22 mouse cellular contexts compared by ENCODE assay signal in genomic region chr1:59892777-59893176, GRCm38 (mm10). TPM values are rescaled to one million over a fixed set of nuclear protein-coding genes. Genes with fewer than 3 reads are reported as not detected.
DNase-seq lines count a peak whose midpoint lies in the region; ATAC-seq and TF ChIP-seq lines count a peak whose summit lies in the region.
"Had no signal": no experiment of that assay in that cellular context is flagged by ENCODE, and none has a peak within 500 bp of the region (broad histone marks: within the 10 kb centered on the region; RNA-seq: fewer than 3 reads in every experiment).

No protein-coding gene starts in this region.

- TF ChIP-seq POLR2A in MEL (IDR thresholded peaks at IDR 0.05; ENCODE audit: control insufficient read depth in 1 of 2, insufficient read depth in 1 of 2, low read depth in 1 of 2, low read length in 2 of 2, poor library complexity in 1 of 2), result no peak

- no peak overlapping the region for H3K9ac ChIP-seq in intestine, postnatal 0 days (ENCODE audit: low read depth, low read length)
- H3K9ac ChIP-seq in intestine, embryonic 15.5 days, result no peak overlapping the region
- H3K9ac ChIP-seq in lung, embryonic 14.5 days, result no peak overlapping the region
- H3K9ac ChIP-seq in MEL (ENCODE audit: control insufficient read depth, low read depth, low read length, poor library complexity, severe bottlenecking), result no peak overlapping the region
- H3K9ac ChIP-seq: embryonic facial prominence, embryonic 15.5 days; heart, embryonic 15.5 days; hindbrain, embryonic 15.5 days had no signal

- DNase-seq in lung, embryonic 14.5 days, result no peak
- no peak for DNase-seq in lung, postnatal 4 days
- peak; percentile 37 for DNase-seq in MEL (ENCODE audit: low read depth, low spot score)
- no peak for DNase-seq in adrenal gland, adult 8-10 months
- DNase-seq in left cerebral cortex, postnatal 36 days (ENCODE audit: low spot score in 2 of 2), result no peak
- DNase-seq: adrenal gland, postnatal 36 days; cerebellum, adult 11 months; cerebellum, adult 9-11 months; gastrocnemius, postnatal 25 days; liver; lung, adult 2 months; thymus, postnatal 14 days had no signal

- no peaks in the 10 kb centered on the region for H3K9me3 ChIP-seq in intestine, postnatal 0 days (ENCODE audit: control insufficient read depth)
- H3K9me3 ChIP-seq in intestine, embryonic 15.5 days, result no peaks in the 10 kb centered on the region
- no peaks in the 10 kb centered on the region for H3K9me3 ChIP-seq in lung, embryonic 14.5 days (ENCODE audit: low read depth, low read length)
- no peaks in the 10 kb centered on the region for H3K9me3 ChIP-seq in MEL (replicated peaks; ENCODE audit: insufficient read depth, low read length)
- H3K9me3 ChIP-seq: embryonic facial prominence, embryonic 15.5 days; forebrain, embryonic 10.5 days; heart, embryonic 15.5 days; hindbrain, embryonic 15.5 days; limb, embryonic 10.5 days had no signal

- no peaks in the 10 kb centered on the region for H3K27me3 ChIP-seq in intestine, postnatal 0 days (replicated peaks; ENCODE audit: control insufficient read depth, insufficient read depth, low read length)
- no peaks in the 10 kb centered on the region for H3K27me3 ChIP-seq in intestine, embryonic 15.5 days (replicated peaks)
- no peaks in the 10 kb centered on the region for H3K27me3 ChIP-seq in lung, embryonic 14.5 days (ENCODE audit: insufficient read depth, low read length)
- H3K27me3 ChIP-seq in MEL (ENCODE audit: control insufficient read depth in 1 of 2, insufficient read depth in 2 of 2, low read length in 2 of 2), result no peaks in the 10 kb centered on the region
- H3K27me3 ChIP-seq: embryonic facial prominence, embryonic 15.5 days; heart, embryonic 15.5 days; hindbrain, embryonic 15.5 days had no signal

- intact Hi-C loops in left cerebral cortex, postnatal 36 days (cut with DNase I), result no loop called here

- TF ChIP-seq CTCF in intestine, postnatal 0 days (IDR thresholded peaks at IDR 0.05; ENCODE audit: low read depth), result peak; percentile 53
- 0 out of 2 replicates have a peak, but pooled peaks have one; percentile 13 for TF ChIP-seq CTCF in lung, embryonic 14.5 days (IDR thresholded peaks at IDR 0.05; ENCODE audit: low read depth)
- peak in 1 of 3 experiments; percentile 35; a peak in 2 of 6 replicates for TF ChIP-seq CTCF in MEL (IDR thresholded peaks at IDR 0.05 in 2 of 3, conservative IDR thresholded peaks at IDR 0.05 in 1 of 3; ENCODE audit: control insufficient read depth in 1 of 3, insufficient read depth in 1 of 3, low read depth in 2 of 3, low read length in 3 of 3, poor library complexity in 1 of 3, severe bottlenecking in 1 of 3)

- no peaks in the 10 kb centered on the region for H3K79me2 ChIP-seq in MEL (ENCODE audit: control insufficient read depth, insufficient read depth, low read length, poor library complexity)

- H3K4me3 ChIP-seq in intestine, postnatal 0 days (ENCODE audit: low read depth, low read length), result no peak overlapping the region
- H3K4me3 ChIP-seq in intestine, embryonic 15.5 days (replicated peaks), result no peak overlapping the region
- no peak overlapping the region for H3K4me3 ChIP-seq in lung, embryonic 14.5 days (ENCODE audit: low read depth, low read length)
- H3K4me3 ChIP-seq in MEL (ENCODE audit: control insufficient read depth in 1 of 2, insufficient read depth in 1 of 2, low read depth in 2 of 2, low read length in 2 of 2), result no peak overlapping the region
- H3K4me3 ChIP-seq: embryonic facial prominence, embryonic 15.5 days; forebrain, embryonic 10.5 days; heart, embryonic 15.5 days; hindbrain, embryonic 15.5 days; limb, embryonic 10.5 days had no signal

- H3K4me2 ChIP-seq in intestine, postnatal 0 days (replicated peaks; ENCODE audit: low read depth), result no peak overlapping the region
- H3K4me2 ChIP-seq in intestine, embryonic 15.5 days (replicated peaks), result no peak overlapping the region
- H3K4me2 ChIP-seq in lung, embryonic 14.5 days, result no peak overlapping the region
- H3K4me2 ChIP-seq: embryonic facial prominence, embryonic 15.5 days; heart, embryonic 15.5 days; hindbrain, embryonic 15.5 days had no signal

- TF ChIP-seq EP300 in MEL (IDR thresholded peaks at IDR 0.05; ENCODE audit: low read depth in 1 of 2, low read length in 2 of 2), result no peak

- H3K27ac ChIP-seq in intestine, postnatal 0 days (ENCODE audit: low read depth, low read length), result no peak overlapping the region
- no peak overlapping the region for H3K27ac ChIP-seq in intestine, embryonic 15.5 days
- no peak overlapping the region for H3K27ac ChIP-seq in lung, embryonic 14.5 days (ENCODE audit: low read depth)
- no peak overlapping the region for H3K27ac ChIP-seq in MEL (ENCODE audit: control insufficient read depth, low read depth, low read length)
- H3K27ac ChIP-seq: embryonic facial prominence, embryonic 15.5 days; forebrain, embryonic 10.5 days; heart, embryonic 15.5 days; hindbrain, embryonic 15.5 days; limb, embryonic 10.5 days; macrophage had no signal

- peaks cover 8% of the 10 kb centered on the region; the same call in 1 of the 2 replicates for H3K4me1 ChIP-seq in intestine, postnatal 0 days (replicated peaks; ENCODE audit: control insufficient read depth, insufficient read depth, low read length)
- H3K4me1 ChIP-seq in intestine, embryonic 15.5 days (replicated peaks), result 0 out of 2 replicates have a peak, but pooled peaks cover 3% of the 10 kb centered on the region
- H3K4me1 ChIP-seq in lung, embryonic 14.5 days (ENCODE audit: insufficient read depth), result no peaks in the 10 kb centered on the region
- peaks cover 15 to 45% of the 10 kb centered on the region in 2 experiments for H3K4me1 ChIP-seq in MEL (ENCODE audit: control insufficient read depth in 1 of 2, insufficient read depth in 2 of 2, low read length in 2 of 2)
- H3K4me1 ChIP-seq: hindbrain, embryonic 15.5 days had no signal

- no peak for ATAC-seq in intestine, postnatal 0 days
- no peak for ATAC-seq in intestine, embryonic 15.5 days
- no peak for ATAC-seq in lung, embryonic 14.5 days (ENCODE audit: insufficient read depth)
- ATAC-seq: forebrain, embryonic 16.5 days; midbrain, embryonic 16.5 days had no signal

- H3K36me3 ChIP-seq in intestine, postnatal 0 days (ENCODE audit: control insufficient read depth, insufficient read depth), result no peaks in the 10 kb centered on the region
- H3K36me3 ChIP-seq in intestine, embryonic 15.5 days, result no peaks in the 10 kb centered on the region
- no peaks in the 10 kb centered on the region for H3K36me3 ChIP-seq in lung, embryonic 14.5 days (ENCODE audit: insufficient read depth)
- peaks cover 0 to 37% of the 10 kb centered on the region in 2 experiments; a peak in 2 of 4 replicates for H3K36me3 ChIP-seq in MEL (ENCODE audit: control insufficient read depth in 1 of 2, insufficient read depth in 2 of 2, low read length in 2 of 2)
- H3K36me3 ChIP-seq: embryonic facial prominence, embryonic 15.5 days; forebrain, embryonic 10.5 days; heart, embryonic 15.5 days; hindbrain, embryonic 15.5 days; limb, embryonic 10.5 days had no signal

- 67% methylated on average over 8 of the region's 8 CpGs for WGBS in intestine, postnatal 0 days
- 82% methylated on average over 8 of the region's 8 CpGs for WGBS in intestine, embryonic 15.5 days
- WGBS in lung, embryonic 14.5 days, result 85% methylated on average over 8 of the region's 8 CpGs

- peak; percentile 37 for TF ChIP-seq RAD21 in MEL (IDR thresholded peaks at IDR 0.05; ENCODE audit: low read depth, low read length)

TF ChIP-seq in MEL, 35 proteins besides CTCF, POLR2A, EP300 and RAD21:
- peak; percentile 43 for TF ChIP-seq SMC3 (IDR thresholded peaks at IDR 0.05; ENCODE audit: low read depth, low read length)
- no peak for TF ChIP-seq MEF2A (IDR thresholded peaks at IDR 0.05; ENCODE audit: extremely low read depth, insufficient replicate concordance, low read depth, low read length, poor library complexity, severe bottlenecking)
- peak; percentile 37; the same call in 1 of the 2 replicates for TF ChIP-seq ZC3H11A (IDR thresholded peaks at IDR 0.05; ENCODE audit: low read depth, low read length)
- TF ChIP-seq CHD2 (IDR thresholded peaks at IDR 0.05; ENCODE audit: low read length), result no peak
- no peak for TF ChIP-seq USF1 (IDR thresholded peaks at IDR 0.05; ENCODE audit: low read depth, low read length)
- no peak for TF ChIP-seq TBP (IDR thresholded peaks at IDR 0.05; ENCODE audit: low read depth, low read length)
- no peak for TF ChIP-seq POLR2AphosphoS5 (IDR thresholded peaks at IDR 0.05; ENCODE audit: borderline replicate concordance, low read depth, low read length)

RNA-seq across cellular contexts. Expression of gene Fam117b, which starts 20.0 kb away (rescaled TPM):
- 3.6 and 3.7 TPM in 2 replicates for polyA plus RNA-seq in intestine, postnatal 0 days (2015; fragmentation: Nextera tagmentation; extraction: Ambion mirVana)
- 6.6 and 7.8 TPM in 2 replicates for polyA plus RNA-seq in intestine, embryonic 15.5 days (2015; fragmentation: Nextera tagmentation; extraction: Ambion mirVana)
- 18.7 TPM in 2 replicates for polyA plus RNA-seq in lung, embryonic 14.5 days (2014; fragmentation: Nextera tagmentation; extraction: Ambion mirVana)
- 11.2 and 17.1 TPM in 2 replicates for total RNA-seq in MEL (2012; rRNA removed)
- 10 to 100 TPM in 1 of 2 experiments, not detected in 1; 15.5 TPM for polyA plus RNA-seq in MEL (2012; ENCODE audit: insufficient read depth in 1 of 2, insufficient read length in 2 of 2, low read depth in 1 of 2, low replicate concordance in 2 of 2, missing spikeins in 1 of 2)
- total RNA-seq in adrenal gland, adult 8-10 months (2022), result 10 to 100 TPM; 39.3 to 54.0 (median 45.2) TPM
- total RNA-seq in left cerebral cortex, postnatal 36 days (2021), result 10 to 100 TPM; 53.4 to 53.5 TPM
